Mouse (Mus musculus) lung, embryonic 15.5 days (tissue): ENCODE data around the gene Srsf11. TPM values are rescaled to one million over a fixed set of nuclear protein-coding genes. Genes with fewer than 3 reads are reported as not detected.

ENCODE experiments used
- ATAC-seq: fragments of 200-750 bp; cut with Nextera tagmentation; 2 replicates; pipeline ENCODE4 v1.8.0; 2017; ENCODE audit warnings: moderate number of reproducible peaks, borderline replicate concordance; ENCODE audit not compliant: low FRiP score, low TSS enrichment; ENCODE audit errors: extremely low read depth
- H3K27ac ChIP-seq: fragments of 300-500 bp; sonication (generic); 2 replicates; pipeline ENCODE4 v1.5.1; 2015; ENCODE audit warnings: moderate library complexity, mild to moderate bottlenecking, inconsistent platforms
- H3K27me3 ChIP-seq: fragments of 300-500 bp; sonication (generic); 2 replicates; pipeline ENCODE4 v1.6.1; 2015; ENCODE audit warnings: inconsistent platforms
- H3K36me3 ChIP-seq: fragments of 300-500 bp; sonication (generic); 2 replicates; pipeline ENCODE4 v1.6.1; 2015; ENCODE audit warnings: inconsistent platforms
- H3K4me1 ChIP-seq: fragments of 300-500 bp; sonication (generic); 2 replicates; pipeline ENCODE4 v1.6.1; 2015; ENCODE audit warnings: inconsistent platforms
- H3K4me2 ChIP-seq: fragments of 300-500 bp; sonication (generic); 2 replicates; pipeline ENCODE4 v1.6.1; 2015; ENCODE audit warnings: inconsistent platforms, mild to moderate bottlenecking, moderate library complexity
- H3K4me3 ChIP-seq: fragments of 300-500 bp; sonication (generic); 2 replicates; pipeline ENCODE4 v1.5.1; 2015; ENCODE audit warnings: mild to moderate bottlenecking, inconsistent platforms
- H3K9ac ChIP-seq: fragments of 300-500 bp; sonication (generic); 2 replicates; pipeline ENCODE4 v1.6.1; 2015; ENCODE audit warnings: inconsistent platforms
- H3K9me3 ChIP-seq: fragments of 300-500 bp; sonication (generic); 2 replicates; pipeline ENCODE4 v1.6.1; 2016; ENCODE audit warnings: inconsistent platforms
- WGBS: fragments of 180-500 bp; shearing (Covaris S2); methylation state at CpG from one replicate; pipeline ENCODE4 v1.1.7; 2015; 5-methylcytosine and 5-hydroxymethylcytosine counted together
- polyA plus RNA-seq: library from polyadenylated mRNA; unstranded; fragments of >200 nt; fragmentation: Nextera tagmentation; extraction: Ambion mirVana; gene quantifications from 2 replicates; pipeline ENCODE4 v1.2.1, GENCODE M21; 2015

Srsf11 gene
- polyA plus RNA-seq, 1 experiment from 2014 or later = 244 TPM

DNA sequence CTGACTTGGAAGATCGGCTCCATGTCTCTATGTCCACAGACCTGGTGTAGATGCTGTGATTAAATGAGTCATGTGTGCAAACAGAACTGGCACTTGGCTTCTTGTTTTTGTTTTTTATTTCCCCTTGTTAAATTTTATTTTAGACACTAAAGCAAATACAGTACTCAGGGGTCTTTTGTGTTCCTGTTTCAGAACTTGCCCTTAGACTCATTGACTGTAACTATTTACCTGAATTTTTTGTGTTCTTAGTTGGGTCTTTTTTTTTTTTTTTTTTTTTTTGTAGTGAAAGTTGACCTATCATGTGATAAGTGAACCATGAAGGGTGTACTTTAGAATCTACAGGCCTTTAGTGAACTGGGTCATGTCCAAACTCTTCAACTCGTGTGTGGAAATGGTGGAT is 4.3 kb upstream of the Srsf11 start:
- Histone ChIP-seq H3K4me1 (peaks cover 8% of the 10 kb centered on the region), H3K27me3 (no peaks in the 10 kb centered on the region), H3K4me3 (no peak overlapping the region), H3K27ac (no peak overlapping the region), H3K9me3 (no peaks in the 10 kb centered on the region), H3K9ac (no peak overlapping the region), H3K4me2 (no peak overlapping the region), H3K36me3 (no peaks in the 10 kb centered on the region)
- ATAC-seq = no peak
- 72% methylated on average over 2 of the region's 2 CpGs for WGBS

DNA sequence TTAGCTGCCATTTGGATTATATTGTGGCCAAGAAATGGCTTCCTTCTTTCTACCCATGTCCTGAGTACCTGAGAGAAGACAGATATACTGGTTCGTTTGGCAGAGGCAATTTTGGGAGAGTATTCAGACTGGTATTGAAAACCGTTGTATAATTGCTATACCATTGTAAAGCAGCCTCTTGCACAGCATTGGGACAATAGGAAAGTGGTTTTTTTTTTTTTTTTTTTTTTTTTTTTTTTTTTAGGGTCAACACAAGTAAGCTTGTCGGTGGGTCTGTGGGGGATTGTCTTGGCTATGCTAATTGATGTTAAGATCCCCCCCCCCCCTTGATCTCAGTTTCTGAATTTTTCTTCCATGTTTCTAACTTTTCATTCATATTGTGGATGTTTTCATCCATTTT is 1.7 kb upstream of the Srsf11 start:
- Histone ChIP-seq H3K4me2 (no peak overlapping the region), H3K4me1 (peaks cover 17% of the 10 kb centered on the region), H3K4me3 (no peak overlapping the region), H3K36me3 (no peaks in the 10 kb centered on the region), H3K9me3 (no peaks in the 10 kb centered on the region), H3K9ac (no peak overlapping the region), H3K27me3 (no peaks in the 10 kb centered on the region), H3K27ac (no peak overlapping the region)
- 88% methylated on average over 3 of the region's 3 CpGs for WGBS
- no peak for ATAC-seq

DNA sequence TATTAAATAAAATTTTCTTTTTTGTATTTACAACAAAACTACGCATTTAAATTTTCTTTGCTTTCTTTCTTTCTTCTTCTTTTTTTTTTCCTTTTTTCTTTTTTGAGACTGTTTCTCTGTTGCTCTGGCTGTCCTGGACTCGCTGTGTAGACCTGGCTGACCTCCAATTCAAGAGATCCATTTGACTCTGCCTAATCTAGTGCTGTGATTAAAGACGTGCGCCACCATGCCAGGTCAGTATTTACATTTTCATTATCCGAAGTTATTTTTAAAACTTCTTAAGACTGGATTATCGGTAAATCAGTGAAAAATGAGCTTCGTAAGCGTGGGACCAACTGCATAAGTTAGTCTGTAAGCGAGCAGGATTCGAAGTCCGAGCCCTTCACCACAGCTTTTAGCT is 573 bp downstream of the Srsf11 start:
- Histone ChIP-seq H3K4me2 (peak overlapping the region; percentile 69), H3K4me3 (peak overlapping the region; percentile 83), H3K27me3 (no peaks in the 10 kb centered on the region), H3K27ac (peak overlapping the region; percentile 86), H3K4me1 (peaks cover 27% of the 10 kb centered on the region), H3K36me3 (no peaks in the 10 kb centered on the region), H3K9me3 (no peaks in the 10 kb centered on the region), H3K9ac (peak overlapping the region; percentile 89)
- ATAC-seq = no peak
- WGBS = 2% methylated on average over 11 of the region's 11 CpGs

DNA sequence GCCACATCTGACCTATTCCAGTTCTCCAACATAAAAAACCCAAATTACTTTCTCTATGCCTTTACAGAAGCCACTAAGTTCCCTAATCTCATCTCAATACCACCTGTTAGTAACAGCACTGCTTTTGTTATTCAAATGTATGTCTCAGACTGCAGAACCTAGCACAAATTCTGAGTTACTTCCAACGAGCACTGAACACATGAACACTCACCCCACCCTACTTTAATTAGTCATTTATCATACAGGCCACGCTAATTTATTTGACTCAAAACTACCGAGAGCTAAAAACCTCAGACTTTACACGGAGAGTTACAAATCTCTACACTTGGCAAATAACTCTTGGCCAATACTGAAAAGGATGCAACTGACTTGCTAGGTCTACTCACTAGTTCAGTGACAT is 4.3 kb downstream of the Srsf11 start:
- no peak for ATAC-seq
- Histone ChIP-seq H3K4me1 (peaks cover 23% of the 10 kb centered on the region), H3K4me3 (peak overlapping the region; percentile 91), H3K9me3 (no peaks in the 10 kb centered on the region), H3K4me2 (peak overlapping the region; percentile 73), H3K27ac (peak overlapping the region; percentile 96), H3K36me3 (peaks cover 4% of the 10 kb centered on the region; the same call in 1 of the 2 replicates), H3K9ac (peak overlapping the region; percentile 88), H3K27me3 (no peaks in the 10 kb centered on the region)
- 2% methylated on average over 4 of the region's 4 CpGs for WGBS

DNA sequence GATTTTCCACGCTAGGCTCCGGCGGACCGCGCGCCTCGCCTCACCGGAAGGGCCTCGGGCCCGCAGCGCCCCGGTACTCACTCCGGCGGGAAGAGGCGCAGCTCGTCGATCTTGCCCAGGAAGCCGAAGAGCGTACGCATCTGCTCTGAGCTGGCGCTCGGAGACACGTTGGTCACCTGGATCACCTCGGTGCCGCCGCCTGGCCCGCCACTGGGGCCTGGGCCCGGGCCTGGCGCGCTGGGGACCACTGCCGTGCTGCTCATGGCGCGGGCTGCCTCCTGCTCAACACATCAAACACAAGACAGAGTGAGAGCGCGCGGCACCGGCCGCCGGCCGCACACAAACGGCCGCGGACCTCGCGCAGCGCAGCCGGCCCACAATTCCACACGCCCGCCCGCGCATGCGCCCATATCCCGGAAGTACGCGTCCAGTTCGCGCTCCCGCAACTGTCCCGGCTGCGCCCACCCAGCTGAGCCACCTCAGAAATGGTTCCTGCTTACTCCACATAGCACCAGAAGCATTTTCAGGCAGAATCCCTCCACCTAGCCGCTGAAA is 5.0 kb downstream of the Srsf11 start:
- Histone ChIP-seq H3K4me3 (peak overlapping the region; percentile 91), H3K9ac (peak overlapping the region; percentile 88), H3K27me3 (no peaks in the 10 kb centered on the region), H3K4me1 (peaks cover 23% of the 10 kb centered on the region), H3K4me2 (peak overlapping the region; percentile 73), H3K9me3 (no peaks in the 10 kb centered on the region), H3K36me3 (peaks cover 11% of the 10 kb centered on the region), H3K27ac (peak overlapping the region; percentile 96)
- under 1% methylated on average over 61 of the region's 61 CpGs for WGBS
- ATAC-seq = peak; percentile 90

GRCm38 (mm10) chr3:158009762-158010320 is 26.6 kb downstream of the Srsf11 start:
- WGBS = 36% methylated on average over 1 of the region's 1 CpGs
- no peak overlapping the region for H3K4me2 ChIP-seq

GRCm38 (mm10) chr3:158008647-158009046 is 27.8 kb downstream of the Srsf11 start:
- 69% methylated on average over 1 of the region's 1 CpGs for WGBS
- Histone ChIP-seq H3K9ac (no peak overlapping the region), H3K9me3 (no peaks in the 10 kb centered on the region), H3K4me3 (no peak overlapping the region), H3K27ac (no peak overlapping the region), H3K36me3 (peaks cover 55% of the 10 kb centered on the region), H3K4me2 (no peak overlapping the region), H3K4me1 (no peaks in the 10 kb centered on the region), H3K27me3 (no peaks in the 10 kb centered on the region)
- no peak for ATAC-seq

More at GRCm38 (mm10) chr3:158009762-158010320, 26.6 kb downstream of the Srsf11 start:
- no peak overlapping the region for H3K9ac ChIP-seq
- peaks cover 55% of the 10 kb centered on the region for H3K36me3 ChIP-seq
- H3K4me1 ChIP-seq = no peaks in the 10 kb centered on the region
- H3K4me3 ChIP-seq = no peak overlapping the region
- no peaks in the 10 kb centered on the region for H3K9me3 ChIP-seq
- ATAC-seq = no peak
- H3K27me3 ChIP-seq = no peaks in the 10 kb centered on the region
- H3K27ac ChIP-seq = no peak overlapping the region

GRCm38 (mm10) chr3:157998742-157999369 is 37.6 kb downstream of the Srsf11 start:
- H3K4me3 ChIP-seq = no peak overlapping the region
- H3K27ac ChIP-seq = no peak overlapping the region
- no peak overlapping the region for H3K9ac ChIP-seq
- no peaks in the 10 kb centered on the region for H3K27me3 ChIP-seq
- 61% methylated on average over 1 of the region's 1 CpGs for WGBS
- H3K9me3 ChIP-seq = no peaks in the 10 kb centered on the region
- ATAC-seq = no peak
- no peak overlapping the region for H3K4me2 ChIP-seq
- H3K36me3 ChIP-seq = peaks cover 25% of the 10 kb centered on the region; the same call in 1 of the 2 replicates
- no peaks in the 10 kb centered on the region for H3K4me1 ChIP-seq

- H3K4me2 ChIP-seq = no peak overlapping the region
- WGBS = 83% methylated on average over 2 of the region's 2 CpGs
Observed at GRCm38 (mm10) chr3:157995726-157996125, 40.7 kb downstream of the Srsf11 start.

GRCm38 (mm10) chr3:157993322-157993721 is 43.1 kb downstream of the Srsf11 start:
- no peaks in the 10 kb centered on the region for H3K4me1 ChIP-seq
- peaks cover 15% of the 10 kb centered on the region; the same call in 1 of the 2 replicates for H3K36me3 ChIP-seq
- no peak overlapping the region for H3K27ac ChIP-seq
- H3K9ac ChIP-seq = no peak overlapping the region
- no peak overlapping the region for H3K4me3 ChIP-seq
- ATAC-seq = no peak
- no peak overlapping the region for H3K4me2 ChIP-seq
- no peaks in the 10 kb centered on the region for H3K27me3 ChIP-seq
- H3K9me3 ChIP-seq = no peaks in the 10 kb centered on the region

More at GRCm38 (mm10) chr3:157995726-157996125, 40.7 kb downstream of the Srsf11 start:
- Histone ChIP-seq H3K36me3 (peaks cover 7% of the 10 kb centered on the region; the same call in 1 of the 2 replicates), H3K27ac (no peak overlapping the region), H3K27me3 (no peaks in the 10 kb centered on the region), H3K4me1 (no peaks in the 10 kb centered on the region), H3K9ac (no peak overlapping the region), H3K9me3 (no peaks in the 10 kb centered on the region), H3K4me3 (no peak overlapping the region)
- no peak for ATAC-seq

DNA sequence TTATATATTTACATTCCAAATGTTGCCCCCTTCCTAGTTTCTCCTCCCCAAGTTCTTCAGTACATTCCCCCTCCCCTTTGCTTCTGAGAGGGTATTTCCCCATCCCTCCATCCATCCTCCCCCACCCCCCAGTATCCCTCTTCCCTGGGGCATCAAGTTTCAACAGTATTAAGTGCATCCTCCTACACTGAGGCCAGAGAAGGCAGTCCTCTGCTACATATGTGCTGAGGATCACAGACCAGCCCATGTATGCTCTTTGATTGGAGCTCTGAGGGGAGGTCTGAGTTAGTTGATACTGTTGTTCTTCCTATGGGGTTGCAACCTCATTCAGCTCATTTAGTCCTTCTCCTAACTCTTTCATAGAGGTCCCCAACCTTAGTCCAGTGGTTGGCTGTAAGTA is 56.8 kb downstream of the Srsf11 start:
- no peak overlapping the region for H3K4me3 ChIP-seq
- H3K36me3 ChIP-seq = no peaks in the 10 kb centered on the region
- H3K4me2 ChIP-seq = no peak overlapping the region
- no peaks in the 10 kb centered on the region for H3K4me1 ChIP-seq
- no peak overlapping the region for H3K27ac ChIP-seq
- no peak for ATAC-seq
- no peak overlapping the region for H3K9ac ChIP-seq
- no peaks in the 10 kb centered on the region for H3K27me3 ChIP-seq
- H3K9me3 ChIP-seq = no peaks in the 10 kb centered on the region

DNA sequence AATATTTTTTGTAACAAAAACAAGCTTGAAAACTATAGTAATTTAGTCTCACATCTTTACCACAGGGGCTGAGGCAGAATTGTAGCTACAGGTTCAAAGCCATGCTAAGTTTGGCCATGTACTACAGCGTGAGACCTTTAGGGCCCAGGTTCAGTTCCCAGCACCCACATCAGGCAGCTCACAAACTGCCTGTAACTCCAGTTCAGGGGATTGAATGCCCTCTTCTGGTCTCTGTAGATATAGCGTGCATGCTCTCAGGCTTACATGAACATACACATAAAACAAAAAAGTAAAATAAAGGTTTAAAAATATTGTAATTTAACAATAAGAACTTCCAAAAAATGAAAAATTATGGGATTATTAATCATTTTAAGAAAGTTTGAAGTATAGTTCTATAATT is 63.2 kb downstream of the Srsf11 start:
- Histone ChIP-seq H3K4me1 (no peaks in the 10 kb centered on the region), H3K36me3 (0 out of 2 replicates have a peak, but pooled peaks cover 2% of the 10 kb centered on the region), H3K4me2 (no peak overlapping the region), H3K9me3 (no peaks in the 10 kb centered on the region), H3K27ac (no peak overlapping the region), H3K4me3 (no peak overlapping the region), H3K9ac (no peak overlapping the region), H3K27me3 (no peaks in the 10 kb centered on the region)
- WGBS = 94% methylated on average over 2 of the region's 2 CpGs
- ATAC-seq = no peak
